Mouse (Mus musculus) heart, embryonic 13.5 days (tissue): Measurements from ENCODE around the gene Hist1h2af. TPM values are rescaled to one million over a fixed set of nuclear protein-coding genes. Genes with fewer than 3 reads are reported as not detected.

Source experiments
- microRNA-seq: library from miRNA; unstranded; fragments of <30 nt; microRNA quantifications from one replicate; pipeline ENCODE4, GENCODE M21; 2016
- polyA plus RNA-seq: library from polyadenylated mRNA; unstranded; fragments of >200 nt; fragmentation: Nextera tagmentation; extraction: Ambion mirVana; gene quantifications from 2 replicates; pipeline ENCODE4 v1.2.1, GENCODE M21; 2015

Hist1h2af gene
- polyA plus RNA-seq, 1 experiment from 2014 or later, result 3.0 TPM

Small RNA genes within 50 kb of the gene (microRNA-seq; reads per million reads assigned to microRNA genes)
- gene Gm44297 (not detected), gene Gm44359 (not detected), gene Gm44394 (not detected), gene n-TStga1 (not detected)

Other genes starting within 250 kb of the Hist1h2af start
- 36.7 and 40.7 TPM in 2 replicates for gene Zfp322a, start 164.7 kb upstream of the Hist1h2af start, polyA plus RNA-seq
- gene Abt1, start 110.0 kb upstream of the Hist1h2af start, polyA plus RNA-seq, result 8.5 and 8.7 TPM in 2 replicates
- 1.1 and 2.2 TPM in 2 replicates for gene Btn1a1, start 68.0 kb upstream of the Hist1h2af start, polyA plus RNA-seq
- 0.45 and 0.82 TPM in 2 replicates for gene Btn2a2, start 45.0 kb upstream of the Hist1h2af start, polyA plus RNA-seq
- gene Hist1h4h, start 2.9 kb upstream of the Hist1h2af start, polyA plus RNA-seq, result 6.3 and 7.2 TPM in 2 replicates
- 4.1 and 5.5 TPM in 2 replicates for gene Hist1h3g, start 1.5 kb downstream of the Hist1h2af start, polyA plus RNA-seq
- gene Hist1h2bh, start 9.5 kb downstream of the Hist1h2af start, polyA plus RNA-seq, result 0.32 and 0.52 TPM in 2 replicates
- gene Hist1h3f, start 10.1 kb downstream of the Hist1h2af start, polyA plus RNA-seq, result 0.28 and 0.48 TPM in 2 replicates
- gene Hist1h4f, start 17.7 kb downstream of the Hist1h2af start, polyA plus RNA-seq, result not detected in 2 replicates
- 0.23 and 0.29 TPM in 2 replicates for gene Hist1h1d, start 19.4 kb downstream of the Hist1h2af start, polyA plus RNA-seq
- 1.5 and 2.2 TPM in 2 replicates for gene Hist1h3e, start 28.5 kb downstream of the Hist1h2af start, polyA plus RNA-seq
- gene Hist1h2ae, start 37.3 kb downstream of the Hist1h2af start, polyA plus RNA-seq, result 33.5 and 42.7 TPM in 2 replicates
- gene Hist1h2bg, start 37.5 kb downstream of the Hist1h2af start, polyA plus RNA-seq, result 3.9 and 4.2 TPM in 2 replicates
- 1.6 and 3.0 TPM in 2 replicates for gene Hist1h2bf, start 40.3 kb downstream of the Hist1h2af start, polyA plus RNA-seq
- 0.60 and 0.84 TPM in 2 replicates for gene Hist1h2ad, start 40.5 kb downstream of the Hist1h2af start, polyA plus RNA-seq
- 2.4 TPM in 2 replicates for gene Hist1h3d, start 41.9 kb downstream of the Hist1h2af start, polyA plus RNA-seq
- gene Hist1h4d, start 47.7 kb downstream of the Hist1h2af start, polyA plus RNA-seq, result 54.8 and 60.0 TPM in 2 replicates
- gene Hist1h2be, start 87.2 kb downstream of the Hist1h2af start, polyA plus RNA-seq, result 1.3 and 1.5 TPM in 2 replicates
- 11.0 and 12.2 TPM in 2 replicates for gene Hist1h1e, start 88.7 kb downstream of the Hist1h2af start, polyA plus RNA-seq
- 0.59 and 0.68 TPM in 2 replicates for gene Hist1h2ac, start 150.0 kb downstream of the Hist1h2af start, polyA plus RNA-seq
- 50.1 and 54.5 TPM in 2 replicates for gene Hist1h2bc, start 150.3 kb downstream of the Hist1h2af start, polyA plus RNA-seq
- gene Hist1h1t, start 161.9 kb downstream of the Hist1h2af start, polyA plus RNA-seq, result not detected in 2 replicates
- 2.4 and 3.7 TPM in 2 replicates for gene Hist1h4c, start 164.5 kb downstream of the Hist1h2af start, polyA plus RNA-seq
- 10.3 and 10.7 TPM in 2 replicates for gene Hfe, start 176.9 kb downstream of the Hist1h2af start, polyA plus RNA-seq
- gene Hist1h1c, start 204.9 kb downstream of the Hist1h2af start, polyA plus RNA-seq, result 31.2 and 33.8 TPM in 2 replicates
- 2.7 and 3.8 TPM in 2 replicates for gene Hist1h3c, start 211.7 kb downstream of the Hist1h2af start, polyA plus RNA-seq
- gene Hist1h2bb, start 212.8 kb downstream of the Hist1h2af start, polyA plus RNA-seq, result 1.6 and 2.2 TPM in 2 replicates
- gene Hist1h2ab, start 217.2 kb downstream of the Hist1h2af start, polyA plus RNA-seq, result 20.1 and 20.3 TPM in 2 replicates
- gene Hist1h3b, start 218.4 kb downstream of the Hist1h2af start, polyA plus RNA-seq, result 5.5 and 6.3 TPM in 2 replicates
- 2.3 and 2.8 TPM in 2 replicates for gene Hist1h4b, start 223.1 kb downstream of the Hist1h2af start, polyA plus RNA-seq
- not detected in 2 replicates for gene Hist1h4a, start 227.3 kb downstream of the Hist1h2af start, polyA plus RNA-seq
- 1.9 and 3.5 TPM in 2 replicates for gene Hist1h3a, start 228.5 kb downstream of the Hist1h2af start, polyA plus RNA-seq
- 1.5 and 1.6 TPM in 2 replicates for gene Hist1h1a, start 229.8 kb downstream of the Hist1h2af start, polyA plus RNA-seq
- gene Trim38, start 236.0 kb downstream of the Hist1h2af start, polyA plus RNA-seq, result 0.09 and 0.20 TPM in 2 replicates